Mouse (Mus musculus) neural tube, embryonic 10.5 days (tissue): ENCODE data around the gene Spaar.

Experiments
- DNase-seq: peaks from one replicate; pipeline ENCODE4 v3.0.0-alpha.2; 2017; ENCODE audit warnings: low spot score; ENCODE audit errors: extremely low spot score

Spaar gene

DNA sequence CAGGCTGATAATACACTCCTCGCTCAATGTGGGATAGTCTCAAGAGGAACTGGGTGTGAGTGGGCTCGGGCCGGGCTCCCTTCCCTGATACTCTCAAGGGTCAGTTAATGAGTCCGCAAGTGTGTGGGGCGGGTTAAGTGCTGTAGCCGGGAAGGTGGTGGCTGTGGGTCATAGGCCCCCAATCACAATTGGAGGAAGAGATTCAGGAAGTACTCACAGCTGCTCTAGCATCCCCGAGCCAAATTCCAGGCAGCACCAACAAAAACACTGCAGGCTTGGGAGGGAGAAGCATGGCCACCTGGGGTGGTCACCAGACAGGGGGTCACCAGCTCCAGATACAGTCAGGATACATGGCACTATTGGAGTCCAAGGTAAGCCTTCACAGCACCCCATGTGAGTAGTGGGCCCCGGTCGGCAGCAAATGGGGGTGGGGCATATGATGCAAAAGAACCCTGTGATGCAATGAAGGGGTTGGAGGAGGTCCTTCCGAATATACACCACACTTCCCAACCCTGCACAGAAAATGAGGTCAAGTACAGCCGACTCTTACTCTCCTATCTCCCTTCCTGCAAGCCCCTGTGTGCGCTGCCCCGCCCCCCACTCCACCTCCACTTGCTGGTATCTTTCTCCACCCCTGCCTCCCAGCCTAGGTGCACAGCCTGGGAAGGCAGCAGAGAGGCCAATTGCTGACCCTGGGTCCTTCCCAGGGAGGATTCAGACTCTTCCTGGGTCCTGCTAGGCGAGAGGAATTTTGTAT lies at the start of gene Spaar:
Gene Spaar, plus strand, starts transcription at position 241 of the 757 bp plus-strand sequence.
- no peak for DNase-seq

- no peak for DNase-seq
Observed at GRCm38 (mm10) chr4:43690021-43690420, 39.8 kb upstream of the Spaar start.

DNA sequence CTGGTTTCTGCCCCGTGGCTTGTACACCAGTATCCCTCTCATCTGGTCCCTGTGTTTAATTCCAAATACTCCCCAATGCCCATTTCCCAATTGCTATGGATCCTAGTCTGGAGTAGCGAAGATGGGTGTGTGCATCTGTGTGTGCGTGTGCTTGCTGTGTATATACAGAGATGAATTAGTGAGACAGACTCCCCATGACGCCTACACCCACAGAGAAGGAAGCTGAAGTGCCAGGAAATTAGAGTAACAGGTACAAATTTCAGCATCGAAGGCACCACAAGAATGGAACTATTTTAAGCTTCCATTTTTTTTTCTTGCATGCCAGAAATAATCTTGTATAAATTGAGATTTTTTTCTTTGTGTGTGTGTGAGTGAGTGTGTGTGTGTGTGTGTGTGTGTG lies 38.8 kb upstream of the Spaar start:
- no peak for DNase-seq

GRCm38 (mm10) chr4:43693806-43694241 lies 36.0 kb upstream of the Spaar start:
- no peak for DNase-seq

DNA sequence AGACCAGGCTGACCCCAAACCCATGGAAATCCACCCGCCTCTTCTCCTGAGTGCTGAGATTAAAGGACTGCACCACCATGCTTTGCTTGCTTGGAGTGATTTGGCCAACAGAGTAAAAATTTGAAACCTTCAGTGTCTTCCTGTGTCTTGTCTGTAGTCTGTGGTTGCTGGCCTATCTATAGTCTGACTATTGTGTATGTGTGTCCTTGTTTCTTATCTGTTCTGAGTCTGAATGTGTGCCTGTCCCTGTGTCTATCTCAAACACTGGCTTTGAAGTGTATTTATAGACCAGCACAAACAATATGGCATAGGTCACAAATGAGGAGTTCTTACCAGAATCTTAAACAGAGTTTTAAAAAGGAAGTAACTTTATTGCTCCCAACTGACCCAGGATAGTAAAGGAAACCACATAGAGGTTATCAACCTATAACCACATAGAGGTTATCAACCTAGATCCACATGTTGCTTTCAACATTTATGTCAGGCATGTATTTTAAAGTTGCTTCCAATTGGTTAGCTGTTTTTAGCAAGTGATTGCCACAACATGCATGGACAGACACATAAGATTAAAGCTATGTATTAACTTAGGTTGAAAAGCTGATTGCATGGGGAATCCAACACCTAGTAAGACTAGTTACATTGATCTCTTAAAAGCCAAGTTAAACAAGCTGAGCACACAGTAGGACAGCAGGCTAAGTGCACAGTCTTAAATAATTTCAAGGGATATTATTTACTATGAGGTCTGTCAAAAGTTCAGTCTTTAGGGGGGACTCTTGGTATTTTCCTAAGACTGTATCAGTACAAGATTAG lies 35.2 kb upstream of the Spaar start:
- no peak for DNase-seq

GRCm38 (mm10) chr4:43695249-43695671 lies 34.6 kb upstream of the Spaar start:
- DNase-seq = no peak

- DNase-seq = no peak
Observed at GRCm38 (mm10) chr4:43696561-43696960, 33.3 kb upstream of the Spaar start.

DNA sequence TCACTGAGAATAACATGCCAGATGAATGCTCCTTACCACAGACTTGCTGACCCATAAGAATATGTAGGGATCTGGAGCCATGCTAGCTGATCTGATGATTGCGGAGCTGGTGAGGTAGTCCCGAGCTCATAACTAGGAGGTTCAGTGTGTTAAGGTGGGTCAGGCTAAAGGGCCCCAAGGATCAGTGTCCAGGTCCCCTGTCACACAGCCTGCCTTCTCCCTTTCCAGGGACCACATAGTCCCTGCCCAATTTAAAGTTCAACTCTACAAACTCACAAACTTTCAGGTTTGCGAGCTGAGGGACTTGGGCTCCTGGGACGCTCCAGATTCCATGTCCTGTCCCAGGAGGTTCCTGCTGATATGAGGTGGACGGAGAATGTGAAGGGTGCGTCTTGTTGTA lies 29.1 kb upstream of the Spaar start, which contains the start of gene Olfr70:
Gene Olfr70, minus strand, starts transcription at position 101 of the 400 bp plus-strand sequence.
- DNase-seq = no peak

- no peak for DNase-seq
Observed at GRCm38 (mm10) chr4:43703439-43703838, 26.4 kb upstream of the Spaar start.

- DNase-seq = no peak
Observed at GRCm38 (mm10) chr4:43703851-43704250, 26.0 kb upstream of the Spaar start.

- DNase-seq = no peak
Observed at GRCm38 (mm10) chr4:43705991-43706390, 23.8 kb upstream of the Spaar start.

GRCm38 (mm10) chr4:43709869-43710268 lies 20.0 kb upstream of the Spaar start, which contains the start of gene Olfr71:
Olfr71 (minus strand) TSS chr4:43710255.
- no peak for DNase-seq

DNA sequence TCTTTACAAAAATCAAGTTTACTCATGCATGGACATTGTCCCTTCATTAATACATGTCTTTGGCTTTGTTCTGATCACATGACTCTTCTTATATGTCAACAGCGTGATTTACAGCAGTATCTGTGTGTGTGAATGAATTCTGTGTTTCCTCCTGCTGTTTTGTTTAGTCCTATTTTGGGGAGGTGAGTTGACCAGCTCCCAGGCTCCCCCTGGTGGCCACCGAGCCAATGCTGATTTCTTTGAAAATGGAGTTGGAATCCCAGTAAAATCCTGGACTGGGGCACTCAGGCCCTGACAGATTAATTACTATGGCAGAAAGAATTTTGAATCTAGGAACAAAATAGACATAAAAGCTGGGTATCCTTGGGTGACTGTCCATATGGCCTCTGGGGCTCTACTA lies 18.0 kb upstream of the Spaar start:
- DNase-seq = peak; percentile 88

GRCm38 (mm10) chr4:43713652-43714219 lies 16.1 kb upstream of the Spaar start:
- DNase-seq = no peak

DNA sequence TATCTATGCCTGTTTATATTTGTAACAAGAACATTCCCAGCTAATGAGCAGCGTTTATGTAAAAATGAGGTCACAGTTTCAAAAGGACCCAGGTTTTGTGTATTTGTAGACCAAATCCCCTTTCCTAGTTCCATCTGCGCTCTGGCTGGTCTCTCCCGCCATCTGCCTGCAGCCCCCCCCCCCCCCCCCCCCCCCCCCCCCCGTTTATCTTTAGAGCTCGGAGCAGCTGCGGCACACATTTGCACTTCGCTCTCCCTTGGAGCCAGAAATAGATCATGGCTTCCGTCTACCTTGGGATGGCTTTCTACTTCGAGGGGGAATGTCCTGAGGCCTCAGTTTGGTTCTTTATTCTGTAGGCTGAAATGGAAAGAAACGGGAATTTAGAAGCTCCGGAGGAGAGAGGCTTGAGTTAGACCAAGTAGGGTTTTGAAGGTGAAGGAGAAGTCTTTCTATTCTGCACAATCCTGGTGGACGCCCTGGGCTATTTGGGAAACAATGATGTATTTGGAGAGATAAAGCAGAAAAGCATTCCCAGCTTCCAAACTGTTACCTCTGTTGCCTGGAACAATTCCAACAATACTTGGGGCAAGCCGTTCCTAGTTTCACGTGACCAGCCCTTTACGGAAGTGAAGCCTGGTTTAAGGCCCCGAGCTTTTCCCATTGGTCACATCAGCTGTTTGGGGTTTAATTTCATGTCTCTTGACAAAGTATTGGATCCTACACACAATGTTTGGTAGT lies 9.2 kb upstream of the Spaar start:
- no peak for DNase-seq

DNA sequence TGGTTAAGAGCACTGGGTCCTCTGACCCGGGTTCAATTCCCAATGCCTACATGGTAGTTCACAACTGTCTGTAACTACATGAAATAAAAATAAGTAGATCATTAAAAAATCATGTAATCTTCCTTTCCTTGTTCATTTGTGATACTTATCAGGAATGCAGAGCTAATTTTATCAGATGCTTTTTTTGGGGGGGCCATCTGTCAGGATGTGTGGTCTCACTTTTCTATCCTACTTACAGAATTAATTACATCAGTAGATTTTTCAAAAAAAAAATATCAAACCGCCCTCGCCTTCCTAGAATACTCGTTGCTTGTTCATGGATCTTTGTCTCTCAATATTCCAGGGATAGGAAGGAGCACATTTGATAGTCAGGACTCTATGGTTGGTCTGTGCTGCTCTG lies 7.6 kb upstream of the Spaar start:
- DNase-seq = no peak

DNA sequence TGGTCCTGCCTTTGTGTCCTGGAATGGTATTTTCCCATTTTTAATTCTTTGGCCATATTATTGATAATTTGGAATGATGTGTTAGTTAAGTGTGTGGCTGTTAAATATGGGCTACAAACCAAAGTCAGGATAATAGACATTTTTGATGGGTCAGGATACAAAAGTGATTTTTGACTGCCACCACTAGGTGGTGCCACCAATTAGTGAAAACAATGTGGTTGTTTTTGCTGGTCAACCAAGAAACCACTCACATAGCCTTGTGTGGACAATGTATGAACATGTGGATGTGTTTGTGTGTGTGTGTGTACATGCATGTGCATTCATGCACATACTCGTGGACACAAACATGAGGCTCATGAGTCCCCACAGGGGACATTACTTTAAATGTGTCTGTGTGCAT lies 5.1 kb upstream of the Spaar start:
- no peak for DNase-seq

GRCm38 (mm10) chr4:43726228-43726993 lies 3.4 kb upstream of the Spaar start:
- DNase-seq = no peak

DNA sequence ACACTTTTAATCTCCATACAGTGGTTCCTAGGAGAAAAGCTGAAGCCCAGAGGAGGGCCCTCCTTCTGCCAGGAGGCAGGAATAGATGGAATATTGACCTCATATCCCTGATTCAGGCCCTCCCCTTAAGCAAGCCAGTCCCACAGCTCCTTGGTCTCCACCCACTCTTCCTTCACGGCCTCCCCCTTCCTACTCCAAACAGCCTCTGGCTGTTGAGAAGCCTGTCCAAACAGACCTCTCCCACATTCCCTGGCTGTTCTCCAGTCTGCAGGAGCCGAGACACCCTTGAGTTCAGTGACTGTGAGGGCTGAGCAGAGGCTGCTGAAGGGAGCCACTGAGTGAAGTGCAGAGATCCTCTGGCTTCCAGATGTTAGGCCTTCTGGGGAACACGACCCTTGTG lies 2.8 kb upstream of the Spaar start, which contains the start of gene Hrct1:
Gene Hrct1, plus strand, starts transcription at position 194 of the 400 bp plus-strand sequence.
- no peak for DNase-seq
